Mouse (Mus musculus): Measurements from ENCODE around the gene Slc29a3. TPM values are rescaled to one million over a fixed set of nuclear protein-coding genes. Genes with fewer than 3 reads are reported as not detected.

Gene Slc29a3
- polyA plus RNA-seq, 1 experiment from 2014 or later = 8.2 TPM

DNA sequence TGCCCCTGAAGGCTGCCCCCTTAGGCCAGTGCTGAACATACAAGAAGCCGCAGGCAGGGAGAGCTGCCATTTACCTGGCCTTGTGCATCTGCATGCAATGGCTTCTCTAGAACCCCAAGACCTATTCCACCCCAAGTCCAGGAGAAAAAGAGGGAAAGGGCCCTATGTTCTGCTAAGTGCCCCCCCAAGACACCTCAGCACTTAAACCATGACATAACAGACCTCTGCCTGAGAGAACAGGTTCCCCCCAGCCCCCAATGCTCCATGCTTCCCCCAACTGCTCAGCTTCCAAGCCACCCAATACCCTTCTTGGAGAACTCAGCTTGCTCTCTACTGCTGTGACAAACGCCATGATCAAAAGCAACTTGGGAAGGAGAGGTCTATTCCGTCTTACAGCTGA, 73.7 kb downstream of the Slc29a3 start:
- WGBS = 74% methylated on average over 3 of the region's 3 CpGs
- ATAC-seq (replicated peaks; ENCODE audit: insufficient number of reproducible peaks, low FRiP score, low TSS enrichment, low read depth) (no peak), DNase-seq (ENCODE audit: low spot score) (no peak)
- no peaks in the 10 kb centered on the region for H3K4me1 ChIP-seq (ENCODE audit: control insufficient read depth, insufficient read depth, low read length)
- no peaks in the 10 kb centered on the region for H3K27me3 ChIP-seq (ENCODE audit: control insufficient read depth, insufficient read depth, low read length)
- H3K9ac ChIP-seq (replicated peaks; ENCODE audit: low read length) = no peak overlapping the region
- no peaks in the 10 kb centered on the region for H3K36me3 ChIP-seq (replicated peaks; ENCODE audit: control insufficient read depth, insufficient read depth, low read depth, low read length)
- no peak overlapping the region for H3K27ac ChIP-seq (replicated peaks; ENCODE audit: low read depth, low read length)
- H3K9me3 ChIP-seq (replicated peaks; ENCODE audit: control insufficient read depth, low read length) = no peaks in the 10 kb centered on the region
- no peak overlapping the region for H3K4me3 ChIP-seq (ENCODE audit: low read depth, low read length)
- H3K4me2 ChIP-seq (ENCODE audit: low read depth, low read length) = no peak overlapping the region

DNA sequence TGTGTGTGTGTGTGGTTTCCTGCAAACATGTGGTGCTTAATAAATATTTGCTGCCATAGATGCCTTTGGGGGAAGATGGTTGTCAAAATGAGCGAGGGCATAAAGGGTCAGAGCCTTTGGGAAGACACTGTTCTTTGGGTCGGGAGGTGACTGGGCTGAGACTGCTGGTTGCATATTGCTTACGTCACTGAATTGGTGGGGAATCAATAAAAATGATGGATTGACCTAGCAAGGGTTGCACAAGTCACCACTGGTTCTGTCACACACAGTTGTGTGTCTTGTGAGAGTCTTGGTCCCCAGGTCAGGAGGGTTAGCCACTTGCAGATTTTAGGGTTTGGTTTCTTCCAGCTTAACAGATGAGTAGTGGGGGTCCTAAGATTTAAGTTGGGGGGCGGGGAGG, 75.3 kb downstream of the Slc29a3 start:
- DNase-seq (ENCODE audit: low spot score) = no peak
- Histone ChIP-seq H3K27ac (replicated peaks; ENCODE audit: low read depth, low read length) (no peak overlapping the region), H3K9ac (replicated peaks; ENCODE audit: low read length) (no peak overlapping the region), H3K36me3 (replicated peaks; ENCODE audit: control insufficient read depth, insufficient read depth, low read depth, low read length) (no peaks in the 10 kb centered on the region), H3K4me1 (ENCODE audit: control insufficient read depth, insufficient read depth, low read length) (no peaks in the 10 kb centered on the region), H3K4me2 (ENCODE audit: low read depth, low read length) (no peak overlapping the region), H3K4me3 (ENCODE audit: low read depth, low read length) (no peak overlapping the region), H3K9me3 (replicated peaks; ENCODE audit: control insufficient read depth, low read length) (no peaks in the 10 kb centered on the region), H3K27me3 (ENCODE audit: control insufficient read depth, insufficient read depth, low read length) (no peaks in the 10 kb centered on the region)
- WGBS = 73% methylated on average over 4 of the region's 4 CpGs
- ATAC-seq (replicated peaks; ENCODE audit: insufficient number of reproducible peaks, low FRiP score, low TSS enrichment, low read depth) = no peak

DNA sequence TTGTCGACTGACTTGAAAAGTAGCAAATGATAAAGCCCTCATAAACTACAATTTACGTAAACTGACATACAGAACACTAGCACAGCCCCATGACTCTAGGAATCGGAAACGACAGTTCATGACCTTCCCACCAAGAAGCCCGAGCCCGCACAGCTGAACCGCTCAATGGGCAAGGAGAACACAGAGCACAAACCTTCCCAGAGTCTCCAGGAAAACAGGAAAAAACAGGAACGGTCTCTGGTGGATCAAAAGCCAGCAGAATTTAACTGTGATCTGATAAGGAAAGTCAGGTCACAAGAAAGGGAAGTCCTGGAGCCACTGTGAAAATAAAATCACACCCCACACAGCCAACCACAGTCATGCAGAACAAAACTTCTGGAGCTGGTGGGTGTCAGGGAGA, 82.4 kb downstream of the Slc29a3 start:
- Histone ChIP-seq H3K27me3 (ENCODE audit: control insufficient read depth, insufficient read depth, low read length) (no peaks in the 10 kb centered on the region), H3K4me3 (ENCODE audit: low read depth, low read length) (no peak overlapping the region), H3K27ac (replicated peaks; ENCODE audit: low read depth, low read length) (no peak overlapping the region), H3K36me3 (replicated peaks; ENCODE audit: control insufficient read depth, insufficient read depth, low read depth, low read length) (no peaks in the 10 kb centered on the region), H3K9me3 (replicated peaks; ENCODE audit: control insufficient read depth, low read length) (no peaks in the 10 kb centered on the region), H3K4me2 (ENCODE audit: low read depth, low read length) (no peak overlapping the region), H3K4me1 (ENCODE audit: control insufficient read depth, insufficient read depth, low read length) (no peaks in the 10 kb centered on the region), H3K9ac (replicated peaks; ENCODE audit: low read length) (no peak overlapping the region)
- no peak for DNase-seq (ENCODE audit: low spot score)
- WGBS = 75% methylated on average over 8 of the region's 8 CpGs
- ATAC-seq (replicated peaks; ENCODE audit: insufficient number of reproducible peaks, low FRiP score, low TSS enrichment, low read depth) = no peak

DNA sequence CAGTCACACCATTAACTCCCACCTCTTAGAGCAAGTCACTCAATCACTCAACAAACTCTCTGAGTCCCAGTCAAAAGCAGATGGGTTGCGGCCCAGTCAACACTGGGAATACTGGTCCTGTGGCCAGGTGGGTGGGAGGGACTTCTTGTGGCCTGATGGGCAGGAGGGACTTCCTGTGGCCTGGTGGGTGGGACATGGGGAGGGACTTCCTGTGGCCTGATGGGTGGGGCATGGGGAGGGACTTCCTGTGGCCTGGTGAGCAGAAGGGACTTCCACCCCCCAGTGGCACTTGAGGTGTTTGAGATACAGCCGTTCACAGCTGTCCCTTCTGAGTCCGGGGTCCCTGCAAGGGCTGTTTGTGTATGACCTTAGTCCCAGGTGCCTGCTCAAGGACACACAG, 84.0 kb downstream of the Slc29a3 start:
- H3K27ac ChIP-seq (replicated peaks; ENCODE audit: low read depth, low read length) = no peak overlapping the region
- DNase-seq (ENCODE audit: low spot score) = no peak
- H3K4me3 ChIP-seq (ENCODE audit: low read depth, low read length) = no peak overlapping the region
- no peak overlapping the region for H3K9ac ChIP-seq (replicated peaks; ENCODE audit: low read length)
- no peaks in the 10 kb centered on the region for H3K9me3 ChIP-seq (replicated peaks; ENCODE audit: control insufficient read depth, low read length)
- no peaks in the 10 kb centered on the region for H3K4me1 ChIP-seq (ENCODE audit: control insufficient read depth, insufficient read depth, low read length)
- no peaks in the 10 kb centered on the region for H3K36me3 ChIP-seq (replicated peaks; ENCODE audit: control insufficient read depth, insufficient read depth, low read depth, low read length)
- no peak for ATAC-seq (replicated peaks; ENCODE audit: insufficient number of reproducible peaks, low FRiP score, low TSS enrichment, low read depth)
- H3K27me3 ChIP-seq (ENCODE audit: control insufficient read depth, insufficient read depth, low read length) = no peaks in the 10 kb centered on the region
- H3K4me2 ChIP-seq (ENCODE audit: low read depth, low read length) = no peak overlapping the region
- WGBS = 90% methylated on average over 3 of the region's 3 CpGs

Other genes with a start within 250 kb of the Slc29a3 start
- gene Cdh23, start 56.3 kb downstream of the Slc29a3 start, polyA plus RNA-seq (2014; fragmentation: Nextera tagmentation; extraction: Ambion mirVana) = 0.56 and 0.87 TPM in 2 replicates
- gene Unc5b, start 78.8 kb upstream of the Slc29a3 start, polyA plus RNA-seq (2014; fragmentation: Nextera tagmentation; extraction: Ambion mirVana) = 4.0 and 4.7 TPM in 2 replicates

All from embryonic facial prominence, embryonic 11.5 days (tissue).